In genomic region chr3:121553294-121553693, GRCm38 (mm10) we compare ENCODE assay signal across 10 mouse cellular contexts. TPM values are rescaled to one million over a fixed set of nuclear protein-coding genes. Genes with fewer than 3 reads are reported as not detected.
DNase-seq lines count a peak whose midpoint lies in the region; ATAC-seq lines count a peak whose summit lies in the region.
"Had no signal": no experiment of that assay in that cellular context is flagged by ENCODE, and none has a peak within 500 bp of the region (broad histone marks: within the 10 kb centered on the region; RNA-seq: fewer than 3 reads in every experiment).

No protein-coding gene starts in this region.

- no peak overlapping the region for H3K4me2 ChIP-seq in kidney, embryonic 15.5 days
- no peak overlapping the region for H3K4me2 ChIP-seq in stomach, embryonic 14.5 days (replicated peaks; ENCODE audit: low read depth, low read length)
- no peak overlapping the region for H3K4me2 ChIP-seq in forebrain, embryonic 15.5 days (replicated peaks)

- no peaks in the 10 kb centered on the region for H3K9me3 ChIP-seq in kidney, embryonic 15.5 days (replicated peaks)
- H3K9me3 ChIP-seq in stomach, embryonic 14.5 days (ENCODE audit: control insufficient read depth, low read depth, low read length) = no peaks in the 10 kb centered on the region
- no peaks in the 10 kb centered on the region for H3K9me3 ChIP-seq in forebrain, embryonic 15.5 days

- H3K36me3 ChIP-seq in kidney, embryonic 15.5 days = no peaks in the 10 kb centered on the region
- H3K36me3 ChIP-seq in stomach, embryonic 14.5 days (ENCODE audit: control insufficient read depth, insufficient read depth, low read length) = no peaks in the 10 kb centered on the region
- no peaks in the 10 kb centered on the region for H3K36me3 ChIP-seq in forebrain, embryonic 15.5 days

- intact Hi-C loops in left cerebral cortex, postnatal 4 days (cut with DNase I) = loop anchor here (5.0 kb wide), 1 partner anchor 184 kb away; no protein-coding TSS in a partner anchor

- H3K4me1 ChIP-seq in kidney, embryonic 15.5 days = peaks cover 19% of the 10 kb centered on the region
- peaks cover 11% of the 10 kb centered on the region for H3K4me1 ChIP-seq in stomach, embryonic 14.5 days (ENCODE audit: control insufficient read depth, insufficient read depth, low read length)
- H3K4me1 ChIP-seq in forebrain, embryonic 15.5 days = no peaks in the 10 kb centered on the region

- H3K27ac ChIP-seq in kidney, embryonic 15.5 days = no peak overlapping the region
- H3K27ac ChIP-seq in stomach, embryonic 14.5 days (ENCODE audit: low read length) = peak overlapping the region; percentile 44; the same call in 1 of the 2 replicates
- no peak overlapping the region for H3K27ac ChIP-seq in forebrain, embryonic 15.5 days (replicated peaks)

- ATAC-seq in kidney, embryonic 15.5 days (replicated peaks; ENCODE audit: low FRiP score) = 0 out of 2 replicates have a peak, but pooled peaks have one; percentile 30
- ATAC-seq in stomach, embryonic 14.5 days (ENCODE audit: insufficient number of reproducible peaks, insufficient read depth, low FRiP score, low read depth) = no peak; the same call in 1 of the 2 replicates
- no peak for ATAC-seq in forebrain, embryonic 15.5 days (replicated peaks)

- H3K9ac ChIP-seq in kidney, embryonic 15.5 days = no peak overlapping the region
- H3K9ac ChIP-seq in stomach, embryonic 14.5 days (replicated peaks; ENCODE audit: low read depth, low read length) = no peak overlapping the region; the same call in 1 of the 2 replicates
- no peak overlapping the region for H3K9ac ChIP-seq in forebrain, embryonic 15.5 days (replicated peaks)

- peak; percentile 15 for DNase-seq in left cerebral cortex, postnatal 4 days
- DNase-seq in left cerebral cortex, adult 9 months (ENCODE audit: low spot score in 2 of 2) = no peak
- peak; percentile 54 for DNase-seq in adrenal gland, adult 8-10 months
- DNase-seq in ovary, postnatal 36 days (ENCODE audit: low spot score) = no peak
- DNase-seq: heart, postnatal 14 days; right cerebral cortex, postnatal 14 days had no signal

- 38% methylated on average over 14 of the region's 14 CpGs for WGBS in kidney, embryonic 15.5 days
- 45% methylated on average over 14 of the region's 14 CpGs for WGBS in stomach, embryonic 14.5 days
- 78% methylated on average over 14 of the region's 14 CpGs for WGBS in forebrain, embryonic 15.5 days

- H3K27me3 ChIP-seq in kidney, embryonic 15.5 days = no peaks in the 10 kb centered on the region
- no peaks in the 10 kb centered on the region for H3K27me3 ChIP-seq in stomach, embryonic 14.5 days (ENCODE audit: control insufficient read depth, insufficient read depth, low read length)
- H3K27me3 ChIP-seq in forebrain, embryonic 15.5 days = no peaks in the 10 kb centered on the region

- no peak overlapping the region for H3K4me3 ChIP-seq in kidney, embryonic 15.5 days (replicated peaks)
- H3K4me3 ChIP-seq in stomach, embryonic 14.5 days (ENCODE audit: low read depth, low read length) = no peak overlapping the region
- H3K4me3 ChIP-seq in forebrain, embryonic 15.5 days = no peak overlapping the region

RNA-seq across cellular contexts. Expression of gene Slc44a3, which starts 21.1 kb away (rescaled TPM):
- total RNA-seq in left cerebral cortex, postnatal 4 days (2021) = under 1 TPM in 1 of 2 experiments, not detected in 1; 0.18 TPM
- 10 to 100 TPM; 23.9 to 28.2 (median 25.3) TPM for total RNA-seq in adrenal gland, adult 8-10 months (2022)
- 7.2 and 10.1 TPM in 2 replicates for polyA plus RNA-seq in kidney, embryonic 15.5 days (2015; fragmentation: Nextera tagmentation; extraction: Ambion mirVana)
- polyA plus RNA-seq in stomach, embryonic 14.5 days (2014; fragmentation: Nextera tagmentation; extraction: Ambion mirVana) = 29.9 and 30.8 TPM in 2 replicates
- polyA plus RNA-seq in forebrain, embryonic 15.5 days (2015; fragmentation: Nextera tagmentation; extraction: Ambion mirVana) = 0.75 and 1.1 TPM in 2 replicates
- total RNA-seq: layer of hippocampus, postnatal 14 days had no signal

Comparison
In these comparisons a context has a peak if more than half of its experiments do, and no peak if none do; other contexts are left out.
1. DNase-seq: peak in left cerebral cortex, postnatal 4 days (single experiment) and adrenal gland, adult 8-10 months (single experiment); none in left cerebral cortex, adult 9 months (0 of 2) and ovary, postnatal 36 days (single experiment).